Mouse (Mus musculus): Measurements from ENCODE around the gene Rcc1l. TPM values are rescaled to one million over a fixed set of nuclear protein-coding genes. Genes with fewer than 3 reads are reported as not detected.

Rcc1l gene
- total RNA-seq, 2 experiments from 2014 or later: 14.1 to 15.7 TPM

GRCm38 (mm10) chr5:134119481-134120120, 57.0 kb downstream of the Rcc1l start:
- DNase-seq (ENCODE audit: low spot score in 2 of 2): no peak

GRCm38 (mm10) chr5:134118798-134119407, 57.7 kb downstream of the Rcc1l start:
- DNase-seq (ENCODE audit: low spot score in 2 of 2): no peak

GRCm38 (mm10) chr5:134115639-134116259, 60.8 kb downstream of the Rcc1l start:
- no peak for DNase-seq (ENCODE audit: low spot score in 2 of 2)

GRCm38 (mm10) chr5:134114981-134115380, 61.6 kb downstream of the Rcc1l start:
- DNase-seq (ENCODE audit: low spot score in 2 of 2): no peak

- DNase-seq (ENCODE audit: low spot score in 2 of 2): no peak
These were observed 70.7 kb downstream of the Rcc1l start for GRCm38 (mm10) chr5:134105829-134106228.

GRCm38 (mm10) chr5:134102720-134103119, 73.9 kb downstream of the Rcc1l start:
- DNase-seq (ENCODE audit: low spot score in 2 of 2): no peak

GRCm38 (mm10) chr5:134101883-134102282, 74.7 kb downstream of the Rcc1l start:
- no peak for DNase-seq (ENCODE audit: low spot score in 2 of 2)

GRCm38 (mm10) chr5:134101322-134101721, 75.3 kb downstream of the Rcc1l start:
- DNase-seq (ENCODE audit: low spot score in 2 of 2): no peak

GRCm38 (mm10) chr5:134100232-134100771, 76.3 kb downstream of the Rcc1l start:
- no peak for DNase-seq (ENCODE audit: low spot score in 2 of 2)

GRCm38 (mm10) chr5:134099496-134100211, 76.9 kb downstream of the Rcc1l start, which contains the start of gene Castor2:
Castor2 (plus strand) TSS chr5:134099711.
- peak; percentile 94 to 97 for DNase-seq (ENCODE audit: low spot score in 2 of 2)

GRCm38 (mm10) chr5:134098976-134099375, 77.6 kb downstream of the Rcc1l start:
- peak; percentile 30 to 56 for DNase-seq (ENCODE audit: low spot score in 2 of 2)

GRCm38 (mm10) chr5:134098341-134098902, 78.2 kb downstream of the Rcc1l start:
- DNase-seq (ENCODE audit: low spot score in 2 of 2): no peak

Other genes starting within 250 kb of the Rcc1l start
- 10 to 100 TPM; 71.2 to 88.0 TPM for gene Castor2, start 77.1 kb downstream of the Rcc1l start, total RNA-seq (2021)
- gene Gtf2ird2, start 7.2 kb upstream of the Rcc1l start, total RNA-seq (2021): 10 to 100 TPM; 14.9 to 17.6 TPM
- 1 to 10 TPM; 5.3 to 7.7 TPM for gene Ncf1, start 52.9 kb upstream of the Rcc1l start, total RNA-seq (2021)
- gene Gtf2i, start 138.0 kb upstream of the Rcc1l start, total RNA-seq (2021): 100 to 1,000 TPM; 204 to 207 TPM